In genomic region chr2:18998054-18998478, GRCm38 (mm10) we compare ENCODE assay signal across 8 mouse cellular contexts. TPM values are rescaled to one million over a fixed set of nuclear protein-coding genes. Genes with fewer than 3 reads are reported as not detected.
DNase-seq lines count a peak whose midpoint lies in the region; ATAC-seq and TF ChIP-seq lines count a peak whose summit lies in the region.

Gene Pip4k2a (minus strand): TSS chr2:18998126.
Gene 4930426L09Rik (plus strand): TSS chr2:18998343.

- peak within 1 kb of the TSS; percentile 90 for H3K27ac ChIP-seq in cortical plate, adult 2 months (ENCODE audit: insufficient read depth, low read length)

- H3K4me1 ChIP-seq in cortical plate, adult 2 months (ENCODE audit: control insufficient read depth, insufficient read depth, low read length): peaks cover 2% of the 10 kb centered on the region; the same call in 1 of the 2 replicates

- peak within 1 kb of the TSS; percentile 94 for H3K4me3 ChIP-seq in cortical plate, adult 2 months (ENCODE audit: insufficient read depth, low read length)

- peak; percentile 48; the same call in 1 of the 2 replicates for TF ChIP-seq POLR2A in cortical plate, adult 2 months (IDR thresholded peaks at IDR 0.05; ENCODE audit: extremely low read depth, insufficient read depth, low read length)

- DNase-seq in adipocyte (ENCODE audit: low spot score): peak; percentile 69
- peak; percentile 77 to 85 for DNase-seq in gastrocnemius, adult 8-10 months (ENCODE audit: low spot score in 2 of 2)
- DNase-seq in induced T-regulatory cell, adult 2 months (ENCODE audit: low read depth): peak; percentile 93
- peak; percentile 85 to 91 for DNase-seq in left cerebral cortex, adult 8-10 months (ENCODE audit: low spot score in 2 of 2)
- DNase-seq in right cerebral cortex, adult 18-20 months: peak; percentile 96
- DNase-seq in urinary bladder, adult 2 months (ENCODE audit: low spot score): peak; percentile 84

- ATAC-seq in megakaryocyte, adult 5-6 weeks (ENCODE audit: poor library complexity, severe bottlenecking): peak; percentile 91

- no peak for TF ChIP-seq CTCF in cortical plate, adult 2 months (IDR thresholded peaks at IDR 0.05; ENCODE audit: extremely low read depth, insufficient read depth, low read length)

RNA-seq across cellular contexts. Expression of gene Pip4k2a, which starts in this region (rescaled TPM):
- 58.2 and 58.8 TPM in 2 replicates for polyA plus RNA-seq in cortical plate, adult 2 months (2012; rRNA removed)
- 1 to 10 TPM; 2.1 to 2.7 (median 2.3) TPM for total RNA-seq in gastrocnemius, adult 8-10 months (2022)
- total RNA-seq in left cerebral cortex, adult 8-10 months (2022): 10 to 100 TPM; 61.9 to 66.5 (median 64.9) TPM
- 121 and 123 TPM in 2 replicates for total RNA-seq in megakaryocyte, adult 5-6 weeks (2015)
- total RNA-seq in megakaryocyte, adult 5-6 weeks (2017): 63.0 and 64.8 TPM in 2 replicates
- polyA plus RNA-seq in urinary bladder, adult 2 months (2012; rRNA removed): 16.8 and 19.9 TPM in 2 replicates

RNA-seq across cellular contexts. Expression of gene 4930426L09Rik, which starts in this region (rescaled TPM):
- polyA plus RNA-seq in cortical plate, adult 2 months (2012; rRNA removed): 1.4 and 1.6 TPM in 2 replicates
- not detected for total RNA-seq in gastrocnemius, adult 8-10 months (2022)
- 1 to 10 TPM; 1.1 to 2.5 (median 1.2) TPM for total RNA-seq in left cerebral cortex, adult 8-10 months (2022)
- total RNA-seq in megakaryocyte, adult 5-6 weeks (2015): 2.1 and 3.0 TPM in 2 replicates
- total RNA-seq in megakaryocyte, adult 5-6 weeks (2017): 0.53 and 0.59 TPM in 2 replicates
- 1.6 and 1.7 TPM in 2 replicates for polyA plus RNA-seq in urinary bladder, adult 2 months (2012; rRNA removed)

Comparison
In these comparisons a context has a peak if more than half of its experiments do, and no peak if none do; other contexts are left out.
1. Peak in every context shown above with its lines: DNase-seq, ATAC-seq, H3K4me3 ChIP-seq and H3K27ac ChIP-seq.
2. RNA of gene Pip4k2a (total RNA-seq): 63.0 to 123 TPM in megakaryocyte, adult 5-6 weeks and 61.9 to 66.5 TPM in left cerebral cortex, adult 8-10 months; 2.1 to 2.7 TPM in gastrocnemius, adult 8-10 months; every median in the first group is over 10 times any median in the second.